Comparison of ENCODE assay signal across 10 mouse cellular contexts in genomic region chr9:102722750-102723149, GRCm38 (mm10). TPM values are rescaled to one million over a fixed set of nuclear protein-coding genes. Genes with fewer than 3 reads are reported as not detected.
DNase-seq lines count a peak whose midpoint lies in the region; ATAC-seq and TF ChIP-seq lines count a peak whose summit lies in the region.
"Had no signal": no experiment of that assay in that cellular context is flagged by ENCODE, and none has a peak within 500 bp of the region (broad histone marks: within the 10 kb centered on the region; RNA-seq: fewer than 3 reads in every experiment).

No protein-coding gene starts in this region.

- no peak for ATAC-seq in kidney, postnatal 0 days (replicated peaks; ENCODE audit: low FRiP score, low read depth)
- no peak for ATAC-seq in intestine, embryonic 15.5 days
- ATAC-seq in erythroid progenitor cell, adult 5-6 weeks (replicated peaks; ENCODE audit: low FRiP score, poor library complexity, severe bottlenecking) = no peak

- WGBS in kidney, postnatal 0 days = 80% methylated on average over 4 of the region's 4 CpGs
- 84% methylated on average over 4 of the region's 4 CpGs for WGBS in forebrain, embryonic 10.5 days
- 86% methylated on average over 4 of the region's 4 CpGs for WGBS in intestine, embryonic 15.5 days

- H3K27ac ChIP-seq in kidney, postnatal 0 days = peak overlapping the region; percentile 50; the same call in 1 of the 2 replicates
- peak overlapping the region; percentile 79 for H3K27ac ChIP-seq in forebrain, embryonic 10.5 days
- peak overlapping the region; percentile 39; the same call in 1 of the 2 replicates for H3K27ac ChIP-seq in intestine, embryonic 15.5 days

- peak overlapping the region; percentile 31; the same call in 1 of the 2 replicates for H3K9ac ChIP-seq in kidney, postnatal 0 days (ENCODE audit: low read depth, low read length)
- H3K9ac ChIP-seq in intestine, embryonic 15.5 days = no peak overlapping the region; the same call in 1 of the 2 replicates

- no peak overlapping the region for H3K4me3 ChIP-seq in kidney, postnatal 0 days (replicated peaks; ENCODE audit: low read depth, low read length)
- H3K4me3 ChIP-seq in forebrain, embryonic 10.5 days = peak overlapping the region; percentile 67
- H3K4me3 ChIP-seq in intestine, embryonic 15.5 days (replicated peaks) = no peak overlapping the region
- peak overlapping the region; percentile 98 for H3K4me3 ChIP-seq in myocyte

- H3K27me3 ChIP-seq in kidney, postnatal 0 days (ENCODE audit: insufficient read depth, low read length) = no peaks in the 10 kb centered on the region
- no peaks in the 10 kb centered on the region for H3K27me3 ChIP-seq in forebrain, embryonic 10.5 days (ENCODE audit: poor library complexity, severe bottlenecking)
- no peaks in the 10 kb centered on the region for H3K27me3 ChIP-seq in intestine, embryonic 15.5 days (replicated peaks)
- H3K27me3 ChIP-seq in myocyte (ENCODE audit: control insufficient read depth, insufficient read depth, insufficient read length) = no peaks in the 10 kb centered on the region

- peak; percentile 20 for TF ChIP-seq POLR2A in myocyte (IDR thresholded peaks at IDR 0.05; ENCODE audit: insufficient read length, low read depth)

- TF ChIP-seq CTCF in kidney, postnatal 0 days (IDR thresholded peaks at IDR 0.05; ENCODE audit: low read depth) = no peak

- H3K9me3 ChIP-seq in kidney, postnatal 0 days (replicated peaks; ENCODE audit: low read length) = no peaks in the 10 kb centered on the region
- no peaks in the 10 kb centered on the region for H3K9me3 ChIP-seq in forebrain, embryonic 10.5 days
- H3K9me3 ChIP-seq in intestine, embryonic 15.5 days = no peaks in the 10 kb centered on the region

- H3K4me2 ChIP-seq in kidney, postnatal 0 days (ENCODE audit: low read length) = peak overlapping the region; percentile 88
- peak overlapping the region; percentile 84; the same call in 1 of the 2 replicates for H3K4me2 ChIP-seq in intestine, embryonic 15.5 days (replicated peaks)
- H3K4me2 ChIP-seq in myocyte (ENCODE audit: low read depth) = peak overlapping the region; percentile 88

- DNase-seq in kidney, postnatal 0 days (ENCODE audit: low spot score) = no peak
- no peak for DNase-seq in kidney, adult 11 months
- no peak for DNase-seq in forebrain, embryonic 10.5 days (ENCODE audit: extremely low spot score, low spot score)
- no peak for DNase-seq in right cerebral cortex, postnatal 25 days
- no peak for DNase-seq in urinary bladder, postnatal 4 days (ENCODE audit: low spot score in 2 of 2)
- DNase-seq: cerebellum, adult 11 months had no signal

- H3K36me3 ChIP-seq in kidney, postnatal 0 days (ENCODE audit: insufficient read depth, low read length) = peaks cover 61% of the 10 kb centered on the region
- H3K36me3 ChIP-seq in forebrain, embryonic 10.5 days (replicated peaks) = peaks cover 80% of the 10 kb centered on the region
- H3K36me3 ChIP-seq in intestine, embryonic 15.5 days = peaks cover 33% of the 10 kb centered on the region
- H3K36me3 ChIP-seq in myocyte (ENCODE audit: control insufficient read depth, insufficient read depth) = peaks cover 46% of the 10 kb centered on the region

- H3K4me1 ChIP-seq in kidney, postnatal 0 days (replicated peaks; ENCODE audit: insufficient read depth, low read length) = peaks cover 80% of the 10 kb centered on the region
- H3K4me1 ChIP-seq in forebrain, embryonic 10.5 days = peaks cover 88% of the 10 kb centered on the region
- H3K4me1 ChIP-seq in intestine, embryonic 15.5 days (replicated peaks) = peaks cover 76% of the 10 kb centered on the region

- H3ac ChIP-seq in myocyte (ENCODE audit: control insufficient read depth, insufficient read length) = no peak overlapping the region

- H3K79me2 ChIP-seq in myocyte (ENCODE audit: control insufficient read depth, insufficient read depth) = peaks cover 68% of the 10 kb centered on the region

TF ChIP-seq in myocyte, 11 proteins besides CTCF, POLR2A, EP300 and RAD21:
- TF ChIP-seq MAX (IDR thresholded peaks at IDR 0.05; ENCODE audit: low read depth) (no peak), POLR2AphosphoS2 (IDR thresholded peaks at IDR 0.05; ENCODE audit: insufficient read length, low read depth) (peak; percentile 52), MYOG (IDR thresholded peaks at IDR 0.05; ENCODE audit: control insufficient read depth in 1 of 3, insufficient read depth in 1 of 3, insufficient read length in 2 of 3, low read depth in 2 of 3) (peak in 1 of 3 experiments; percentile 66), MYOD1 (IDR thresholded peaks at IDR 0.05; ENCODE audit: control insufficient read depth in 1 of 3, insufficient read length in 2 of 3, low read depth in 2 of 3) (peak in 2 of 3 experiments; percentile 26 to 28)

RNA-seq across cellular contexts. Expression of gene Amotl2, which starts 6.3 kb away (rescaled TPM):
- polyA plus RNA-seq in kidney, postnatal 0 days (2015; fragmentation: Nextera tagmentation; extraction: Ambion mirVana) = 40.8 and 44.3 TPM in 2 replicates
- 49.9 and 51.9 TPM in 2 replicates for polyA plus RNA-seq in forebrain, embryonic 10.5 days (2016; fragmentation: Nextera tagmentation; extraction: Ambion mirVana)
- polyA plus RNA-seq in intestine, embryonic 15.5 days (2015; fragmentation: Nextera tagmentation; extraction: Ambion mirVana) = 31.8 and 32.9 TPM in 2 replicates
- 67.2 TPM for polyA plus RNA-seq in myocyte (2012; fragmentation: generic; extraction: Trizol)
- total RNA-seq in erythroid progenitor cell, adult 5-6 weeks (2015; ENCODE audit: low replicate concordance) = not detected in 2 replicates
- 0.39 and 11.4 TPM in 2 replicates for total RNA-seq in erythroid progenitor cell, adult 5-6 weeks (2017; ENCODE audit: low replicate concordance)
- total RNA-seq: MEL had no signal

Comparison
In these comparisons a context has a peak if more than half of its experiments do, and no peak if none do; other contexts are left out.
1. H3K4me3 ChIP-seq: peak in forebrain, embryonic 10.5 days (single experiment) and myocyte (single experiment); none in kidney, postnatal 0 days (single experiment) and intestine, embryonic 15.5 days (single experiment).
2. Peak in every context shown above with its lines, with median percentiles within 50 percentile points of each other: H3K27ac ChIP-seq and H3K4me2 ChIP-seq.